ENCODE assay signal across 15 mouse cellular contexts in the genomic region with DNA sequence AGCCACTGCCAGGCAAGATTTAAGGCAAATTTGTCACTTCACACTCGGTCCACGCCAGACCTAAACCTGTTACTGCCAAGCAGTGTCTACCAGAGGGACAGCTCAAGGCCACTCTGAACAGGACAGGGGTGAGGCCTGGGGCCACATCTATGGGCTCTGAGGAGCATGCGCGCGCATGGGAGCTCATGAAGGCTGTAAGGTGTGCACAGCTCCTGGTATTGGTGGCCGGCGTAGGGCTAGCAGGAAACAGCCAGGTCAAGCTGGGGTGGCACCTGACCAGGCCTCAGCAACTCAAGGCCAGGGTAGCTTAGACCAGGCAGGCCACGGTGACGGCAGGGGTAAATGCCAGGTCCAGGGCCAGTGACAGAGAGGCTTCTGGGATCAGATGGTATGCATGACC. TPM values are rescaled to one million over a fixed set of nuclear protein-coding genes. Genes with fewer than 3 reads are reported as not detected.
A peak's percentile ranks its signal among the peaks of the same experiment; 100 is the strongest.
DNase-seq lines count a peak whose midpoint lies in the region; ATAC-seq lines count a peak whose summit lies in the region.
"Had no signal": no experiment of that assay in that cellular context is flagged by ENCODE, and none has a peak within 500 bp of the region (broad histone marks: within the 10 kb centered on the region; RNA-seq: fewer than 3 reads in every experiment).

No protein-coding gene starts in this region.

- ATAC-seq in forebrain, embryonic 11.5 days (replicated peaks; ENCODE audit: low FRiP score) = peak; percentile 22; the same call in 1 of the 2 replicates
- no peak for ATAC-seq in forebrain, embryonic 13.5 days
- no peak for ATAC-seq in hindbrain, embryonic 16.5 days
- ATAC-seq in neural tube, embryonic 13.5 days (ENCODE audit: low read depth) = peak; percentile 13; the same call in 1 of the 2 replicates
- ATAC-seq in monocyte, adult 5-6 weeks (replicated peaks; ENCODE audit: insufficient number of reproducible peaks, low FRiP score, low TSS enrichment, poor library complexity, severe bottlenecking) = no peak

- WGBS in forebrain, embryonic 11.5 days = 95% methylated on average over 9 of the region's 9 CpGs
- WGBS in forebrain, embryonic 13.5 days = 93% methylated on average over 9 of the region's 9 CpGs
- WGBS in hindbrain, embryonic 16.5 days = 88% methylated on average over 9 of the region's 9 CpGs
- WGBS in neural tube, embryonic 13.5 days = 89% methylated on average over 9 of the region's 9 CpGs

- no peaks in the 10 kb centered on the region for H3K36me3 ChIP-seq in forebrain, embryonic 11.5 days (ENCODE audit: control insufficient read depth, insufficient read depth, low read length)
- H3K36me3 ChIP-seq in forebrain, embryonic 13.5 days (ENCODE audit: poor library complexity, severe bottlenecking) = peaks cover 18% of the 10 kb centered on the region
- peaks cover 7% of the 10 kb centered on the region; the same call in 1 of the 2 replicates for H3K36me3 ChIP-seq in hindbrain, embryonic 16.5 days (ENCODE audit: control insufficient read depth, insufficient read depth, low read length)
- peaks cover 24% of the 10 kb centered on the region; the same call in 1 of the 2 replicates for H3K36me3 ChIP-seq in neural tube, embryonic 13.5 days
- H3K36me3 ChIP-seq: lung, embryonic 15.5 days had no signal

- no peak overlapping the region for H3K27ac ChIP-seq in forebrain, embryonic 11.5 days (ENCODE audit: low read depth, low read length)
- H3K27ac ChIP-seq in forebrain, embryonic 13.5 days = peak overlapping the region; percentile 57
- H3K27ac ChIP-seq in hindbrain, embryonic 16.5 days (ENCODE audit: low read depth, low read length) = peak overlapping the region; percentile 6
- peak overlapping the region; percentile 73 for H3K27ac ChIP-seq in neural tube, embryonic 13.5 days (replicated peaks)
- H3K27ac ChIP-seq: heart, embryonic 10.5 days; kidney, embryonic 15.5 days; limb, embryonic 12.5 days; liver, embryonic 13.5 days; lung, embryonic 15.5 days had no signal

- peaks cover 3% of the 10 kb centered on the region; the same call in 1 of the 2 replicates for H3K4me1 ChIP-seq in forebrain, embryonic 11.5 days (replicated peaks; ENCODE audit: control insufficient read depth, insufficient read depth, low read length)
- H3K4me1 ChIP-seq in forebrain, embryonic 13.5 days = peaks cover 56% of the 10 kb centered on the region
- peaks cover 26% of the 10 kb centered on the region for H3K4me1 ChIP-seq in hindbrain, embryonic 16.5 days (ENCODE audit: control insufficient read depth, insufficient read depth, low read depth, low read length)
- peaks cover 78% of the 10 kb centered on the region for H3K4me1 ChIP-seq in neural tube, embryonic 13.5 days (replicated peaks)

- H3K9ac ChIP-seq in forebrain, embryonic 11.5 days (ENCODE audit: low read length) = no peak overlapping the region
- no peak overlapping the region for H3K9ac ChIP-seq in forebrain, embryonic 13.5 days
- H3K9ac ChIP-seq in hindbrain, embryonic 16.5 days (ENCODE audit: low read depth, low read length) = no peak overlapping the region
- H3K9ac ChIP-seq in neural tube, embryonic 13.5 days = 0 out of 2 replicates have a peak overlapping the region, but pooled peaks have one; percentile 8
- H3K9ac ChIP-seq: kidney, embryonic 15.5 days; limb, embryonic 12.5 days; liver, embryonic 13.5 days; lung, embryonic 15.5 days had no signal

- DNase-seq in forebrain, embryonic 11.5 days (ENCODE audit: low spot score) = no peak
- DNase-seq in left cerebral cortex, adult 18-20 months (ENCODE audit: low spot score in 2 of 2) = no peak
- DNase-seq in MN1 (ENCODE audit: low spot score) = no peak
- DNase-seq: gastrocnemius, postnatal 25 days; heart, postnatal 10 days; liver, embryonic 13.5 days had no signal

- no peaks in the 10 kb centered on the region for H3K27me3 ChIP-seq in forebrain, embryonic 11.5 days (ENCODE audit: control insufficient read depth, insufficient read depth, low read length)
- no peaks in the 10 kb centered on the region for H3K27me3 ChIP-seq in forebrain, embryonic 13.5 days
- no peaks in the 10 kb centered on the region for H3K27me3 ChIP-seq in hindbrain, embryonic 16.5 days (replicated peaks; ENCODE audit: control insufficient read depth, insufficient read depth, low read length)
- no peaks in the 10 kb centered on the region for H3K27me3 ChIP-seq in neural tube, embryonic 13.5 days
- H3K27me3 ChIP-seq: kidney, embryonic 15.5 days; liver, embryonic 13.5 days; lung, embryonic 15.5 days had no signal

- H3K9me3 ChIP-seq in forebrain, embryonic 11.5 days (ENCODE audit: control insufficient read depth, low read length) = no peaks in the 10 kb centered on the region
- no peaks in the 10 kb centered on the region for H3K9me3 ChIP-seq in forebrain, embryonic 13.5 days (replicated peaks)
- no peaks in the 10 kb centered on the region for H3K9me3 ChIP-seq in hindbrain, embryonic 16.5 days (ENCODE audit: control insufficient read depth, low read length)
- H3K9me3 ChIP-seq in neural tube, embryonic 13.5 days = no peaks in the 10 kb centered on the region
- H3K9me3 ChIP-seq: heart, embryonic 10.5 days; kidney, embryonic 15.5 days; limb, embryonic 12.5 days; liver, embryonic 13.5 days; lung, embryonic 15.5 days had no signal

- no peak overlapping the region for H3K4me2 ChIP-seq in forebrain, embryonic 11.5 days (ENCODE audit: low read depth, low read length, severe bottlenecking)
- peak overlapping the region; percentile 33; the same call in 1 of the 2 replicates for H3K4me2 ChIP-seq in forebrain, embryonic 13.5 days
- H3K4me2 ChIP-seq in hindbrain, embryonic 16.5 days (ENCODE audit: low read length) = no peak overlapping the region
- no peak overlapping the region for H3K4me2 ChIP-seq in neural tube, embryonic 13.5 days
- H3K4me2 ChIP-seq: kidney, embryonic 15.5 days; limb, embryonic 12.5 days; liver, embryonic 13.5 days; lung, embryonic 15.5 days had no signal

- H3K4me3 ChIP-seq in forebrain, embryonic 11.5 days (ENCODE audit: low read depth, low read length) = no peak overlapping the region
- no peak overlapping the region for H3K4me3 ChIP-seq in forebrain, embryonic 13.5 days
- H3K4me3 ChIP-seq in hindbrain, embryonic 16.5 days (ENCODE audit: low read length) = no peak overlapping the region
- H3K4me3 ChIP-seq in neural tube, embryonic 13.5 days = no peak overlapping the region
- H3K4me3 ChIP-seq: heart, embryonic 10.5 days; kidney, embryonic 15.5 days; limb, embryonic 12.5 days; liver, embryonic 13.5 days; lung, embryonic 15.5 days; myocyte had no signal

RNA-seq across cellular contexts. Expression of gene Cotl1, which starts 30.7 kb away (rescaled TPM):
- 167 and 251 TPM in 2 replicates for polyA plus RNA-seq in forebrain, embryonic 11.5 days (2014; fragmentation: Nextera tagmentation; extraction: Ambion mirVana)
- 92.3 and 99.6 TPM in 2 replicates for polyA plus RNA-seq in forebrain, embryonic 13.5 days (2015; fragmentation: Nextera tagmentation; extraction: Ambion mirVana)
- polyA plus RNA-seq in hindbrain, embryonic 16.5 days (2015; fragmentation: Nextera tagmentation; extraction: Ambion mirVana) = 112 and 127 TPM in 2 replicates
- 121 and 123 TPM in 2 replicates for polyA plus RNA-seq in neural tube, embryonic 13.5 days (2015; fragmentation: Nextera tagmentation; extraction: Ambion mirVana)
- 289 to 324 TPM (median 310 TPM) in 3 replicates for total RNA-seq in monocyte, adult 5-6 weeks (2017)
- 10 to 100 TPM; 67.0 to 69.6 TPM for total RNA-seq in left cerebral cortex, adult 18-20 months (2021)

RNA-seq across cellular contexts. Expression of gene Tldc1, which starts 31.4 kb away (rescaled TPM):
- polyA plus RNA-seq in forebrain, embryonic 11.5 days (2014; fragmentation: Nextera tagmentation; extraction: Ambion mirVana) = 12.6 and 13.4 TPM in 2 replicates
- polyA plus RNA-seq in forebrain, embryonic 13.5 days (2015; fragmentation: Nextera tagmentation; extraction: Ambion mirVana) = 11.6 and 14.4 TPM in 2 replicates
- 11.4 and 13.4 TPM in 2 replicates for polyA plus RNA-seq in hindbrain, embryonic 16.5 days (2015; fragmentation: Nextera tagmentation; extraction: Ambion mirVana)
- 9.8 and 14.6 TPM in 2 replicates for polyA plus RNA-seq in neural tube, embryonic 13.5 days (2015; fragmentation: Nextera tagmentation; extraction: Ambion mirVana)
- total RNA-seq in monocyte, adult 5-6 weeks (2017) = 2.2 to 8.0 TPM (median 3.8 TPM) in 3 replicates
- 10 to 100 TPM; 14.5 to 15.3 TPM for total RNA-seq in left cerebral cortex, adult 18-20 months (2021)

RNA-seq across cellular contexts. Expression of gene Klhl36, which starts 52.4 kb away (rescaled TPM):
- polyA plus RNA-seq in forebrain, embryonic 11.5 days (2014; fragmentation: Nextera tagmentation; extraction: Ambion mirVana) = 7.3 and 9.9 TPM in 2 replicates
- polyA plus RNA-seq in forebrain, embryonic 13.5 days (2015; fragmentation: Nextera tagmentation; extraction: Ambion mirVana) = 10.8 and 12.6 TPM in 2 replicates
- polyA plus RNA-seq in hindbrain, embryonic 16.5 days (2015; fragmentation: Nextera tagmentation; extraction: Ambion mirVana) = 20.3 and 20.5 TPM in 2 replicates
- 12.3 and 12.4 TPM in 2 replicates for polyA plus RNA-seq in neural tube, embryonic 13.5 days (2015; fragmentation: Nextera tagmentation; extraction: Ambion mirVana)
- 8.5 to 16.5 TPM (median 14.2 TPM) in 3 replicates for total RNA-seq in monocyte, adult 5-6 weeks (2017)
- 1 to 10 TPM; 7.7 to 8.8 TPM for total RNA-seq in left cerebral cortex, adult 18-20 months (2021)

Comparison
In these comparisons a context has a peak if more than half of its experiments do, and no peak if none do; other contexts are left out.
1. ATAC-seq: peak in forebrain, embryonic 11.5 days (single experiment) and neural tube, embryonic 13.5 days (single experiment); none in forebrain, embryonic 13.5 days (single experiment), hindbrain, embryonic 16.5 days (single experiment) and monocyte, adult 5-6 weeks (single experiment).